Comparison of ENCODE assay signal across 5 mouse cellular contexts in the genomic region with DNA sequence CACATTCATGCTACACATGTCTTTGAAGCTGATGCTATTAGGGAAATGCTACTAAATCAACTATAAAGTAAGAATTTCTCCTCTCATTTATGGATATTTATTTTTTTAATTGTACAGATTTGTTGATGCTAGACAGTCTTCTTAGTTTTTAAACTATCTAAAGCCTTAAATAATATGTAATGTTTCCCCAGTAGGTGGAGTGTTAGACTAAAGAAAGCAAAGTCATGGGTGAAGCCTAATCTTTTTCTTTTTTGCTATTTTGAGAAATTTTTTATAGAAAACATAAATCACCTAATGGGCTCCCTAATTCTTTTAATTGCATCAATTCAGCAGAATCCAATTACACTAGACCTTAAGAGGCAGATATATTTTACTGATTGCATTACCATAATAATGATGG.
DNase-seq lines count a peak whose midpoint lies in the region; ATAC-seq and TF ChIP-seq lines count a peak whose summit lies in the region.
"Not testable (repeated sequence)": the region's sequence is repeated elsewhere in the genome, so short reads cannot be mapped to it uniquely, and the experiment has no call there.

No protein-coding gene starts in this region.

- H3K9me3 ChIP-seq in forebrain, postnatal 0 days (ENCODE audit: low read length); kidney, postnatal 0 days (replicated peaks; ENCODE audit: low read length); midbrain, postnatal 0 days (ENCODE audit: low read length): not testable (repeated sequence)

- not testable (repeated sequence) for TF ChIP-seq CTCF in brain, embryonic 14.5 days (IDR thresholded peaks at IDR 0.05; ENCODE audit: borderline replicate concordance, extremely low read depth, insufficient read depth, insufficient read length)
- peak; percentile 20; the same call in 1 of the 2 replicates for TF ChIP-seq CTCF in forebrain, postnatal 0 days (IDR thresholded peaks at IDR 0.05; ENCODE audit: low read depth)
- TF ChIP-seq CTCF in kidney, postnatal 0 days (IDR thresholded peaks at IDR 0.05; ENCODE audit: low read depth), result peak; percentile 33; the same call in 1 of the 2 replicates
- peak; percentile 1; the same call in 1 of the 2 replicates for TF ChIP-seq CTCF in left cerebral cortex, adult 2 months (IDR thresholded peaks at IDR 0.05)
- TF ChIP-seq CTCF in midbrain, postnatal 0 days (IDR thresholded peaks at IDR 0.05), result peak; percentile 52

- H3K36me3 ChIP-seq in forebrain, postnatal 0 days (ENCODE audit: insufficient read depth); kidney, postnatal 0 days (ENCODE audit: insufficient read depth, low read length); midbrain, postnatal 0 days (ENCODE audit: insufficient read depth, low read length): not testable (repeated sequence)

- H3K27ac ChIP-seq in forebrain, postnatal 0 days (ENCODE audit: low read depth, low read length); kidney, postnatal 0 days; left cerebral cortex, adult 2 months; midbrain, postnatal 0 days (ENCODE audit: low read depth, low read length): not testable (repeated sequence)

- H3K4me3 ChIP-seq in forebrain, postnatal 0 days (ENCODE audit: low read depth, low read length); kidney, postnatal 0 days (replicated peaks; ENCODE audit: low read depth, low read length); left cerebral cortex, adult 2 months; midbrain, postnatal 0 days (ENCODE audit: low read depth, low read length): not testable (repeated sequence)

- peak; percentile 41 for DNase-seq in brain, embryonic 14.5 days (ENCODE audit: low read depth)
- DNase-seq in forebrain, postnatal 0 days; left cerebral cortex, adult 2 months (ENCODE audit: extremely low spot score in 1 of 2, low spot score in 2 of 2); midbrain, postnatal 0 days (ENCODE audit: low spot score): not testable (repeated sequence)
- peak; percentile 8 for DNase-seq in kidney, postnatal 0 days (ENCODE audit: low spot score)

- H3K9ac ChIP-seq in forebrain, postnatal 0 days; kidney, postnatal 0 days (ENCODE audit: low read depth, low read length); midbrain, postnatal 0 days (replicated peaks; ENCODE audit: low read length, poor library complexity, severe bottlenecking): not testable (repeated sequence)

- not testable (repeated sequence) for ATAC-seq in forebrain, postnatal 0 days; kidney, postnatal 0 days (replicated peaks; ENCODE audit: low FRiP score, low read depth); midbrain, postnatal 0 days (ENCODE audit: low FRiP score)

- H3K4me2 ChIP-seq in forebrain, postnatal 0 days (ENCODE audit: low read depth); kidney, postnatal 0 days (ENCODE audit: low read length); midbrain, postnatal 0 days (ENCODE audit: low read depth, low read length, poor library complexity, severe bottlenecking): not testable (repeated sequence)

- H3K4me1 ChIP-seq in forebrain, postnatal 0 days (ENCODE audit: insufficient read depth); kidney, postnatal 0 days (replicated peaks; ENCODE audit: insufficient read depth, low read length); midbrain, postnatal 0 days (ENCODE audit: insufficient read depth, low read length): not testable (repeated sequence)

- TF ChIP-seq POLR2A in brain, embryonic 14.5 days (IDR thresholded peaks at IDR 0.05; ENCODE audit: borderline replicate concordance, extremely low read depth, insufficient read depth, insufficient read length, poor library complexity, severe bottlenecking), result not testable (repeated sequence)

- intact Hi-C loops in left cerebral cortex, adult 2 months (cut with DNase I), result not testable (repeated sequence)

- H3K27me3 ChIP-seq in forebrain, postnatal 0 days (ENCODE audit: insufficient read depth, low read length); kidney, postnatal 0 days (ENCODE audit: insufficient read depth, low read length); midbrain, postnatal 0 days (ENCODE audit: insufficient read depth, low read length): not testable (repeated sequence)
